Mouse (Mus musculus): ENCODE measurements around the gene Bmp5. TPM values are rescaled to one million over a fixed set of nuclear protein-coding genes. Genes with fewer than 3 reads are reported as not detected.

Bmp5 gene
- total RNA-seq (2018; cell fraction: chromatin; rRNA removed): not detected
- total RNA-seq (2018; cell fraction: cytosol; rRNA removed): not detected
- not detected for total RNA-seq (2018; cell fraction: nucleus; rRNA removed)
- not detected in 3 replicates for polyA plus RNA-seq (2018)

- no peak within 1 kb of the TSS for H3K4me3 ChIP-seq (ENCODE audit: inconsistent target)
- H3K27ac ChIP-seq: no peak within 1 kb of the TSS
- WGBS (ENCODE audit: missing documents): 77% methylated on average over 7 of the region's 7 CpGs
- no peaks in the 10 kb centered on the region for H3K79me2 ChIP-seq (ENCODE audit: inconsistent target)
- no peaks in the 10 kb centered on the region for H3K36me3 ChIP-seq (ENCODE audit: inconsistent target)
Observed at GRCm38 (mm10) chr9:75775129-75775845, at the start of gene Bmp5. Gene Bmp5 (plus strand): TSS chr9:75775364.

- 17% methylated on average over 5 of the region's 5 CpGs for WGBS (ENCODE audit: missing documents)
Observed at GRCm38 (mm10) chr9:75760075-75760474, 15.1 kb upstream of the Bmp5 start.

GRCm38 (mm10) chr9:75761567-75761966 is 13.6 kb upstream of the Bmp5 start:
- 68% methylated on average over 2 of the region's 2 CpGs for WGBS (ENCODE audit: missing documents)

More at GRCm38 (mm10) chr9:75760075-75760474, 15.1 kb upstream of the Bmp5 start:
- H3K27ac ChIP-seq: no peak overlapping the region
- H3K79me2 ChIP-seq (ENCODE audit: inconsistent target): no peaks in the 10 kb centered on the region
- H3K36me3 ChIP-seq (ENCODE audit: inconsistent target): no peaks in the 10 kb centered on the region
- no peak overlapping the region for H3K4me3 ChIP-seq (ENCODE audit: inconsistent target)

GRCm38 (mm10) chr9:75762487-75762886 is 12.7 kb upstream of the Bmp5 start:
- H3K27ac ChIP-seq: no peak overlapping the region
- no peaks in the 10 kb centered on the region for H3K79me2 ChIP-seq (ENCODE audit: inconsistent target)
- 30% methylated on average over 5 of the region's 5 CpGs for WGBS (ENCODE audit: missing documents)
- H3K4me3 ChIP-seq (ENCODE audit: inconsistent target): no peak overlapping the region
- no peaks in the 10 kb centered on the region for H3K36me3 ChIP-seq (ENCODE audit: inconsistent target)

More at GRCm38 (mm10) chr9:75761567-75761966, 13.6 kb upstream of the Bmp5 start:
- no peak overlapping the region for H3K4me3 ChIP-seq (ENCODE audit: inconsistent target)
- no peaks in the 10 kb centered on the region for H3K79me2 ChIP-seq (ENCODE audit: inconsistent target)
- H3K36me3 ChIP-seq (ENCODE audit: inconsistent target): no peaks in the 10 kb centered on the region
- no peak overlapping the region for H3K27ac ChIP-seq

- Histone ChIP-seq H3K36me3 (ENCODE audit: inconsistent target) (no peaks in the 10 kb centered on the region), H3K79me2 (ENCODE audit: inconsistent target) (no peaks in the 10 kb centered on the region), H3K4me3 (ENCODE audit: inconsistent target) (no peak overlapping the region), H3K27ac (no peak overlapping the region)
- 86% methylated on average over 7 of the region's 7 CpGs for WGBS (ENCODE audit: missing documents)
Observed at GRCm38 (mm10) chr9:75764792-75765191, 10.4 kb upstream of the Bmp5 start.

GRCm38 (mm10) chr9:75766521-75766920 is 8.6 kb upstream of the Bmp5 start:
- Histone ChIP-seq H3K36me3 (ENCODE audit: inconsistent target) (no peaks in the 10 kb centered on the region), H3K4me3 (ENCODE audit: inconsistent target) (no peak overlapping the region), H3K79me2 (ENCODE audit: inconsistent target) (no peaks in the 10 kb centered on the region), H3K27ac (no peak overlapping the region)
- WGBS (ENCODE audit: missing documents): 81% methylated on average over 5 of the region's 5 CpGs

- H3K4me3 ChIP-seq (ENCODE audit: inconsistent target): no peak overlapping the region
- WGBS (ENCODE audit: missing documents): 77% methylated on average over 3 of the region's 3 CpGs
- no peak overlapping the region for H3K27ac ChIP-seq
- no peaks in the 10 kb centered on the region for H3K36me3 ChIP-seq (ENCODE audit: inconsistent target)
- no peaks in the 10 kb centered on the region for H3K79me2 ChIP-seq (ENCODE audit: inconsistent target)
Observed at GRCm38 (mm10) chr9:75769042-75769441, 6.1 kb upstream of the Bmp5 start.

- Histone ChIP-seq H3K4me3 (ENCODE audit: inconsistent target) (no peak overlapping the region), H3K36me3 (ENCODE audit: inconsistent target) (no peaks in the 10 kb centered on the region)
- WGBS (ENCODE audit: missing documents): 71% methylated on average over 7 of the region's 7 CpGs
Observed at GRCm38 (mm10) chr9:75776153-75776552, 989 bp downstream of the Bmp5 start.

GRCm38 (mm10) chr9:75778762-75779346 is 3.7 kb downstream of the Bmp5 start:
- Histone ChIP-seq H3K36me3 (ENCODE audit: inconsistent target) (no peaks in the 10 kb centered on the region), H3K79me2 (ENCODE audit: inconsistent target) (no peaks in the 10 kb centered on the region), H3K27ac (no peak overlapping the region), H3K4me3 (ENCODE audit: inconsistent target) (no peak overlapping the region)
- WGBS (ENCODE audit: missing documents): 88% methylated on average over 9 of the region's 9 CpGs

More at GRCm38 (mm10) chr9:75776153-75776552, 989 bp downstream of the Bmp5 start:
- H3K27ac ChIP-seq: no peak overlapping the region
- no peaks in the 10 kb centered on the region for H3K79me2 ChIP-seq (ENCODE audit: inconsistent target)

- Histone ChIP-seq H3K36me3 (ENCODE audit: inconsistent target) (no peaks in the 10 kb centered on the region), H3K4me3 (ENCODE audit: inconsistent target) (no peak overlapping the region), H3K27ac (no peak overlapping the region), H3K79me2 (ENCODE audit: inconsistent target) (no peaks in the 10 kb centered on the region)
- WGBS (ENCODE audit: missing documents): 74% methylated on average over 4 of the region's 5 CpGs
Observed at GRCm38 (mm10) chr9:75780558-75781276, 5.6 kb downstream of the Bmp5 start.

- 74% methylated on average over 5 of the region's 5 CpGs for whole genome bisulfite sequencing (ENCODE audit: missing documents)
- no peak overlapping the region for H3K27ac ChIP-seq
Observed at GRCm38 (mm10) chr9:75781600-75781999, 6.4 kb downstream of the Bmp5 start.

GRCm38 (mm10) chr9:75783573-75783972 is 8.4 kb downstream of the Bmp5 start:
- H3K4me3 ChIP-seq (ENCODE audit: inconsistent target): no peak overlapping the region
- WGBS (ENCODE audit: missing documents): 81% methylated on average over 2 of the region's 2 CpGs
- no peak overlapping the region for H3K27ac ChIP-seq
- H3K36me3 ChIP-seq (ENCODE audit: inconsistent target): no peaks in the 10 kb centered on the region
- no peaks in the 10 kb centered on the region for H3K79me2 ChIP-seq (ENCODE audit: inconsistent target)

More at GRCm38 (mm10) chr9:75781600-75781999, 6.4 kb downstream of the Bmp5 start:
- Histone ChIP-seq H3K4me3 (ENCODE audit: inconsistent target) (no peak overlapping the region), H3K79me2 (ENCODE audit: inconsistent target) (no peaks in the 10 kb centered on the region), H3K36me3 (ENCODE audit: inconsistent target) (no peaks in the 10 kb centered on the region)

- WGBS (ENCODE audit: missing documents): 65% methylated on average over 5 of the region's 5 CpGs
- H3K4me3 ChIP-seq (ENCODE audit: inconsistent target): no peak overlapping the region
Observed at GRCm38 (mm10) chr9:75785959-75786358, 10.8 kb downstream of the Bmp5 start.

GRCm38 (mm10) chr9:75787121-75787520 is 12.0 kb downstream of the Bmp5 start:
- Histone ChIP-seq H3K27ac (no peak overlapping the region), H3K79me2 (ENCODE audit: inconsistent target) (no peaks in the 10 kb centered on the region), H3K36me3 (ENCODE audit: inconsistent target) (no peaks in the 10 kb centered on the region), H3K4me3 (ENCODE audit: inconsistent target) (no peak overlapping the region)
- 90% methylated on average over 15 of the region's 15 CpGs for WGBS (ENCODE audit: missing documents)

More at GRCm38 (mm10) chr9:75785959-75786358, 10.8 kb downstream of the Bmp5 start:
- Histone ChIP-seq H3K79me2 (ENCODE audit: inconsistent target) (no peaks in the 10 kb centered on the region), H3K36me3 (ENCODE audit: inconsistent target) (no peaks in the 10 kb centered on the region), H3K27ac (no peak overlapping the region)

All from macrophage (primary cell).